ENCODE assay signal across 10 mouse cellular contexts in the genomic region with DNA sequence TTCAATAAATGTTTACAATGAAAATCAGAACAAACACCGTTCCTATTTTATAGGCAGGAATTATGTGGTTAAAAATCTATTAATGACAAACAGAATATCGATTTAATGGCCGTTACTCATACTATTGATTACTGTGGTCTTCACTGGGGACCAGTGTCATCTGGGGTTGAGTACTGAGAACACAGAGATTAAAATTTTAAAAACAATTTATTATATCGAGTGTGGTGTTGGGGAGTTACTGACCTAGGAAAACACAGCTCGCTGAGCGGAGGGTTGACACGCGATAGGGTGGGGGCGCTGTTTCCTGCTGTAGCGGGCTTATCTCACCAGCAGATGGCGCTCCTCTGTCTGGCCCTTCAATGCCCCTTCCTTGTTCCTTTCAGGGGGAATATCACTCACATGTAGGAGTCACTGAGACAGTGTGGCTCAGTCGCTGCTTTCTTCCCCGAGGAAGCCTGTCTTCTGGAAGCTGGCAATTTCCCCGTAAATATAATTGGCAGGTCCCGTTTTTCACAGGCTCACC.
A peak's percentile ranks its signal among the peaks of the same experiment; 100 is the strongest.
DNase-seq lines count a peak whose midpoint lies in the region; ATAC-seq and TF ChIP-seq lines count a peak whose summit lies in the region.
"Had no signal": no experiment of that assay in that cellular context is flagged by ENCODE, and none has a peak within 500 bp of the region (broad histone marks: within the 10 kb centered on the region; RNA-seq: fewer than 3 reads in every experiment).

No protein-coding gene starts in this region.

- no peak overlapping the region for H3K4me3 ChIP-seq in forebrain, embryonic 10.5 days
- no peak overlapping the region for H3K4me3 ChIP-seq in forebrain, embryonic 15.5 days
- H3K4me3 ChIP-seq in megakaryocyte, embryonic 14.5 days (replicated peaks): peak overlapping the region; percentile 75
- no peak overlapping the region for H3K4me3 ChIP-seq in spleen, adult 2 months (ENCODE audit: extremely low read depth, insufficient read depth, insufficient read length)
- H3K4me3 ChIP-seq: limb, embryonic 15.5 days had no signal

- no peak overlapping the region for H3K4me2 ChIP-seq in forebrain, embryonic 15.5 days (replicated peaks)
- H3K4me2 ChIP-seq: limb, embryonic 15.5 days had no signal

- H3K36me3 ChIP-seq in forebrain, embryonic 10.5 days (replicated peaks): no peaks in the 10 kb centered on the region
- H3K36me3 ChIP-seq in forebrain, embryonic 15.5 days: no peaks in the 10 kb centered on the region
- H3K36me3 ChIP-seq in megakaryocyte, embryonic 14.5 days (replicated peaks; ENCODE audit: low read length): no peaks in the 10 kb centered on the region
- H3K36me3 ChIP-seq in spleen, adult 2 months (ENCODE audit: control insufficient read depth, insufficient read depth, low read length): no peaks in the 10 kb centered on the region
- H3K36me3 ChIP-seq: G1E; limb, embryonic 15.5 days had no signal

- H3K27me3 ChIP-seq in forebrain, embryonic 10.5 days (ENCODE audit: poor library complexity, severe bottlenecking): peaks cover 36% of the 10 kb centered on the region
- 0 out of 2 replicates have a peak, but pooled peaks cover 6% of the 10 kb centered on the region for H3K27me3 ChIP-seq in forebrain, embryonic 15.5 days
- peaks cover 24% of the 10 kb centered on the region for H3K27me3 ChIP-seq in megakaryocyte, embryonic 14.5 days (replicated peaks)
- no peaks in the 10 kb centered on the region for H3K27me3 ChIP-seq in spleen, adult 2 months (ENCODE audit: control insufficient read depth, insufficient read depth, low read length)

- peak; percentile 93 for TF ChIP-seq CTCF in spleen, adult 2 months (IDR thresholded peaks at IDR 0.05; ENCODE audit: extremely low read depth, insufficient read depth, insufficient read length, insufficient replicate concordance)

- 24% methylated on average over 15 of the region's 15 CpGs for WGBS in forebrain, embryonic 10.5 days
- 22% methylated on average over 15 of the region's 15 CpGs for WGBS in forebrain, embryonic 15.5 days
- 20% methylated on average over 15 of the region's 15 CpGs for WGBS in spleen, adult 2 months

- peak; percentile 72 for DNase-seq in forebrain, embryonic 10.5 days (ENCODE audit: extremely low spot score, low spot score)
- DNase-seq in NIH3T3 (ENCODE audit: low read depth): peak; percentile 75
- peak; percentile 84 to 88 for DNase-seq in cerebellum, postnatal 10 days
- DNase-seq in heart, postnatal 14 days: peak; percentile 61 to 81
- peak; percentile 29 for DNase-seq in layer of hippocampus, adult 9-10 months (ENCODE audit: low spot score)
- DNase-seq in spleen, adult 2 months (ENCODE audit: low read depth in 1 of 2, low spot score in 2 of 2): peak in 1 of 2 experiments; percentile 64

- no peak for ATAC-seq in forebrain, embryonic 15.5 days (replicated peaks)

- no peaks in the 10 kb centered on the region for H3K9me3 ChIP-seq in forebrain, embryonic 10.5 days
- no peaks in the 10 kb centered on the region for H3K9me3 ChIP-seq in forebrain, embryonic 15.5 days
- no peaks in the 10 kb centered on the region for H3K9me3 ChIP-seq in megakaryocyte, embryonic 14.5 days
- H3K9me3 ChIP-seq: limb, embryonic 15.5 days had no signal

- no peak overlapping the region for H3K27ac ChIP-seq in forebrain, embryonic 10.5 days
- no peak overlapping the region for H3K27ac ChIP-seq in forebrain, embryonic 15.5 days (replicated peaks)
- no peak overlapping the region for H3K27ac ChIP-seq in spleen, adult 2 months (ENCODE audit: insufficient read depth, low read length)
- H3K27ac ChIP-seq: limb, embryonic 15.5 days had no signal

- intact Hi-C loops in heart, postnatal 14 days (cut with DNase I): loop anchor here (2.0 kb wide), 1 partner anchor 243 kb away; the partner anchor contains the start of gene Coq2

- no peak for TF ChIP-seq POLR2A in spleen, adult 2 months (IDR thresholded peaks at IDR 0.05; ENCODE audit: low read depth, low read length)

- no peak overlapping the region for H3K9ac ChIP-seq in forebrain, embryonic 15.5 days (replicated peaks)
- H3K9ac ChIP-seq: limb, embryonic 15.5 days had no signal

- no peaks in the 10 kb centered on the region for H3K4me1 ChIP-seq in forebrain, embryonic 10.5 days
- no peaks in the 10 kb centered on the region for H3K4me1 ChIP-seq in forebrain, embryonic 15.5 days
- peaks cover 12% of the 10 kb centered on the region; the same call in 1 of the 2 replicates for H3K4me1 ChIP-seq in megakaryocyte, embryonic 14.5 days
- no peaks in the 10 kb centered on the region; the same call in 1 of the 2 replicates for H3K4me1 ChIP-seq in spleen, adult 2 months (ENCODE audit: control insufficient read depth, insufficient read depth, insufficient read length)
- H3K4me1 ChIP-seq: limb, embryonic 15.5 days had no signal
